Mouse (Mus musculus) brain, embryonic 14.5 days (tissue): Measurements from ENCODE around the gene Mrpl38.

ENCODE experiments used
- CTCF ChIP-seq: fragments of 200-500 bp; IDR thresholded peaks from 2 replicates; pipeline ENCODE4 v1.5.1; 2012; ENCODE audit warnings: inconsistent platforms, mild to moderate bottlenecking, moderate library complexity, borderline replicate concordance; ENCODE audit not compliant: insufficient read depth, insufficient read length; ENCODE audit errors: extremely low read depth
- POLR2A ChIP-seq: fragments of 200-500 bp; IDR thresholded peaks from 2 replicates; pipeline ENCODE4 v1.6.1; 2012; ENCODE audit warnings: mild to moderate bottlenecking, inconsistent platforms, borderline replicate concordance; ENCODE audit not compliant: poor library complexity, insufficient read depth, insufficient read length, severe bottlenecking; ENCODE audit errors: extremely low read depth

GRCm38 (mm10) chr11:116133497-116133896 is 5.2 kb downstream of the Mrpl38 start:
- TF ChIP-seq CTCF = no peak
- no peak for TF ChIP-seq POLR2A
